Comparison of ENCODE assay signal across 21 mouse cellular contexts in genomic region chr7:5030554-5031275, GRCm38 (mm10). TPM values are rescaled to one million over a fixed set of nuclear protein-coding genes. Genes with fewer than 3 reads are reported as not detected.
DNase-seq lines count a peak whose midpoint lies in the region; ATAC-seq and TF ChIP-seq lines count a peak whose summit lies in the region.
"Had no signal": no experiment of that assay in that cellular context is flagged by ENCODE, and none has a peak within 500 bp of the region (broad histone marks: within the 10 kb centered on the region; RNA-seq: fewer than 3 reads in every experiment).

No protein-coding gene starts in this region.

- no peak overlapping the region for H3K9ac ChIP-seq in forebrain, embryonic 12.5 days
- no peak overlapping the region for H3K9ac ChIP-seq in forebrain, embryonic 14.5 days (ENCODE audit: low read length)
- no peak overlapping the region for H3K9ac ChIP-seq in liver, embryonic 12.5 days
- H3K9ac ChIP-seq in liver, postnatal 0 days (replicated peaks) = no peak overlapping the region
- H3K9ac ChIP-seq in intestine, postnatal 0 days (ENCODE audit: low read depth, low read length) = no peak overlapping the region
- H3K9ac ChIP-seq: lung, embryonic 15.5 days; neural tube, embryonic 12.5 days had no signal

- 0 out of 2 replicates have a peak overlapping the region, but pooled peaks have one; percentile 4 for H3K4me3 ChIP-seq in forebrain, embryonic 12.5 days (replicated peaks)
- no peak overlapping the region for H3K4me3 ChIP-seq in forebrain, embryonic 14.5 days (ENCODE audit: low read depth, low read length)
- peak overlapping the region; percentile 7; the same call in 1 of the 2 replicates for H3K4me3 ChIP-seq in liver, embryonic 12.5 days
- no peak overlapping the region for H3K4me3 ChIP-seq in liver, postnatal 0 days (ENCODE audit: low read depth, low read length)
- H3K4me3 ChIP-seq in intestine, postnatal 0 days (ENCODE audit: low read depth, low read length) = no peak overlapping the region
- H3K4me3 ChIP-seq: lung, embryonic 15.5 days; neural tube, embryonic 12.5 days had no signal

- H3K27me3 ChIP-seq in forebrain, embryonic 12.5 days = no peaks in the 10 kb centered on the region
- no peaks in the 10 kb centered on the region for H3K27me3 ChIP-seq in forebrain, embryonic 14.5 days (replicated peaks; ENCODE audit: control insufficient read depth, insufficient read depth, low read length)
- no peaks in the 10 kb centered on the region for H3K27me3 ChIP-seq in liver, embryonic 12.5 days (replicated peaks)
- H3K27me3 ChIP-seq in liver, postnatal 0 days (ENCODE audit: insufficient read depth, low read length) = no peaks in the 10 kb centered on the region
- no peaks in the 10 kb centered on the region for H3K27me3 ChIP-seq in intestine, postnatal 0 days (replicated peaks; ENCODE audit: control insufficient read depth, insufficient read depth, low read length)
- H3K27me3 ChIP-seq: lung, embryonic 15.5 days; neural tube, embryonic 12.5 days had no signal

- H3K4me1 ChIP-seq in forebrain, embryonic 12.5 days = no peaks in the 10 kb centered on the region
- H3K4me1 ChIP-seq in forebrain, embryonic 14.5 days (ENCODE audit: control insufficient read depth, insufficient read depth, low read length) = no peaks in the 10 kb centered on the region
- H3K4me1 ChIP-seq in liver, embryonic 12.5 days = no peaks in the 10 kb centered on the region
- H3K4me1 ChIP-seq in liver, postnatal 0 days (ENCODE audit: insufficient read depth) = no peaks in the 10 kb centered on the region
- no peaks in the 10 kb centered on the region for H3K4me1 ChIP-seq in intestine, postnatal 0 days (replicated peaks; ENCODE audit: control insufficient read depth, insufficient read depth, low read length)
- H3K4me1 ChIP-seq: lung, embryonic 15.5 days; neural tube, embryonic 12.5 days had no signal

- H3K27ac ChIP-seq in forebrain, embryonic 12.5 days = no peak overlapping the region
- H3K27ac ChIP-seq in forebrain, embryonic 14.5 days (ENCODE audit: low read depth, low read length) = no peak overlapping the region
- H3K27ac ChIP-seq in liver, embryonic 12.5 days = no peak overlapping the region
- no peak overlapping the region for H3K27ac ChIP-seq in liver, postnatal 0 days (ENCODE audit: low read depth)
- peak overlapping the region; percentile 46 for H3K27ac ChIP-seq in intestine, postnatal 0 days (ENCODE audit: low read depth, low read length)
- H3K27ac ChIP-seq: lung, embryonic 15.5 days; neural tube, embryonic 12.5 days had no signal

- no peak for TF ChIP-seq EP300 in liver, postnatal 0 days (IDR thresholded peaks at IDR 0.05; ENCODE audit: low read depth)

- H3K9me3 ChIP-seq in forebrain, embryonic 12.5 days = peaks cover 29% of the 10 kb centered on the region
- H3K9me3 ChIP-seq in forebrain, embryonic 14.5 days (replicated peaks; ENCODE audit: control insufficient read depth, low read length) = peaks cover 21% of the 10 kb centered on the region
- peaks cover 38% of the 10 kb centered on the region for H3K9me3 ChIP-seq in liver, embryonic 12.5 days (replicated peaks)
- H3K9me3 ChIP-seq in liver, postnatal 0 days (ENCODE audit: low read length) = peaks cover 29% of the 10 kb centered on the region
- H3K9me3 ChIP-seq in intestine, postnatal 0 days (ENCODE audit: control insufficient read depth) = peaks cover 16% of the 10 kb centered on the region

- peaks cover 94% of the 10 kb centered on the region for H3K36me3 ChIP-seq in forebrain, embryonic 12.5 days (replicated peaks)
- H3K36me3 ChIP-seq in forebrain, embryonic 14.5 days (ENCODE audit: control insufficient read depth, insufficient read depth, low read length) = peaks cover 76% of the 10 kb centered on the region
- H3K36me3 ChIP-seq in liver, embryonic 12.5 days = peaks cover 93% of the 10 kb centered on the region
- H3K36me3 ChIP-seq in liver, postnatal 0 days (replicated peaks; ENCODE audit: insufficient read depth, low read length) = peaks cover 50% of the 10 kb centered on the region
- H3K36me3 ChIP-seq in intestine, postnatal 0 days (ENCODE audit: control insufficient read depth, insufficient read depth) = peaks cover 59% of the 10 kb centered on the region

- no peak for DNase-seq in forebrain, embryonic 14.5 days (ENCODE audit: low spot score)
- no peak for DNase-seq in liver, postnatal 0 days
- DNase-seq in ES-CJ7 (ENCODE audit: low read depth, low spot score) = peak; percentile 72
- no peak for DNase-seq in B cell, adult 2 months
- DNase-seq in adrenal gland, postnatal 10 days = no peak
- DNase-seq: heart, postnatal 36 days; kidney, adult 11 months; kidney, postnatal 25 days; midbrain, embryonic 14.5 days; thymus, postnatal 25 days had no signal

- no peak for ATAC-seq in forebrain, embryonic 12.5 days (ENCODE audit: low FRiP score)
- ATAC-seq in forebrain, embryonic 14.5 days = no peak
- ATAC-seq in liver, embryonic 12.5 days = no peak
- ATAC-seq in liver, postnatal 0 days = no peak
- no peak for ATAC-seq in intestine, postnatal 0 days
- ATAC-seq: activated CD4-positive, CD25-positive, alpha-beta regulatory T cell, adult 4 months had no signal

- H3K4me2 ChIP-seq in forebrain, embryonic 12.5 days = no peak overlapping the region
- no peak overlapping the region for H3K4me2 ChIP-seq in forebrain, embryonic 14.5 days (ENCODE audit: low read length)
- no peak overlapping the region for H3K4me2 ChIP-seq in liver, embryonic 12.5 days
- no peak overlapping the region for H3K4me2 ChIP-seq in liver, postnatal 0 days (ENCODE audit: low read depth, low read length)
- no peak overlapping the region for H3K4me2 ChIP-seq in intestine, postnatal 0 days (replicated peaks; ENCODE audit: low read depth)
- H3K4me2 ChIP-seq: lung, embryonic 15.5 days; neural tube, embryonic 12.5 days had no signal

- no peak for TF ChIP-seq CTCF in liver, postnatal 0 days (IDR thresholded peaks at IDR 0.05; ENCODE audit: low read depth)
- TF ChIP-seq CTCF in intestine, postnatal 0 days (IDR thresholded peaks at IDR 0.05; ENCODE audit: low read depth) = no peak

- 85% methylated on average over 63 of the region's 63 CpGs for WGBS in forebrain, embryonic 12.5 days
- WGBS in forebrain, embryonic 14.5 days = 88% methylated on average over 63 of the region's 63 CpGs
- WGBS in liver, embryonic 12.5 days (ENCODE audit: insufficient replicate concordance) = 92% methylated on average over 63 of the region's 63 CpGs
- 93% methylated on average over 57 of the region's 63 CpGs for WGBS in liver, postnatal 0 days (ENCODE audit: insufficient replicate concordance)
- WGBS in intestine, postnatal 0 days = 88% methylated on average over 63 of the region's 63 CpGs

RNA-seq across cellular contexts. Expression of gene 4632433K11Rik, which starts 3.2 kb away (rescaled TPM):
- not detected in 2 replicates for polyA plus RNA-seq in forebrain, embryonic 12.5 days (2016; fragmentation: Nextera tagmentation; extraction: Ambion mirVana)
- polyA plus RNA-seq in forebrain, embryonic 14.5 days (2014; fragmentation: Nextera tagmentation; extraction: Ambion mirVana) = not detected in 2 replicates
- not detected in 2 replicates for polyA plus RNA-seq in liver, embryonic 12.5 days (2016; fragmentation: Nextera tagmentation; extraction: Ambion mirVana)
- not detected in 2 replicates for polyA plus RNA-seq in liver, postnatal 0 days (2015; fragmentation: Nextera tagmentation; extraction: Ambion mirVana)
- polyA plus RNA-seq in intestine, postnatal 0 days (2015; fragmentation: Nextera tagmentation; extraction: Ambion mirVana) = not detected in 2 replicates
- not detected for total RNA-seq in adrenal gland, postnatal 10 days (2021)
- total RNA-seq: gastrocnemius, postnatal 4 days; heart, postnatal 36 days; layer of hippocampus, postnatal 14 days had no signal
- polyA plus RNA-seq: activated CD4-positive, CD25-positive, alpha-beta regulatory T cell, adult 4 months; frontal cortex, adult 2 months; limb, embryonic 11.5 days; lung, embryonic 15.5 days; midbrain, embryonic 14.5 days; neural tube, embryonic 12.5 days had no signal

RNA-seq across cellular contexts. Expression of gene Zfp784, which starts 7.5 kb away (rescaled TPM):
- polyA plus RNA-seq in forebrain, embryonic 12.5 days (2016; fragmentation: Nextera tagmentation; extraction: Ambion mirVana) = 4.0 and 4.5 TPM in 2 replicates
- polyA plus RNA-seq in forebrain, embryonic 14.5 days (2014; fragmentation: Nextera tagmentation; extraction: Ambion mirVana) = 6.2 and 6.3 TPM in 2 replicates
- 1.1 and 1.3 TPM in 2 replicates for polyA plus RNA-seq in liver, embryonic 12.5 days (2016; fragmentation: Nextera tagmentation; extraction: Ambion mirVana)
- 1.9 and 2.4 TPM in 2 replicates for polyA plus RNA-seq in liver, postnatal 0 days (2015; fragmentation: Nextera tagmentation; extraction: Ambion mirVana)
- 6.4 and 6.5 TPM in 2 replicates for polyA plus RNA-seq in intestine, postnatal 0 days (2015; fragmentation: Nextera tagmentation; extraction: Ambion mirVana)
- 1 to 10 TPM; 5.7 to 7.3 TPM for total RNA-seq in adrenal gland, postnatal 10 days (2021)

RNA-seq across cellular contexts. Expression of gene Ccdc106, which starts 10.4 kb away (rescaled TPM):
- polyA plus RNA-seq in forebrain, embryonic 12.5 days (2016; fragmentation: Nextera tagmentation; extraction: Ambion mirVana) = 11.0 and 12.8 TPM in 2 replicates
- polyA plus RNA-seq in forebrain, embryonic 14.5 days (2014; fragmentation: Nextera tagmentation; extraction: Ambion mirVana) = 36.1 and 45.5 TPM in 2 replicates
- polyA plus RNA-seq in liver, embryonic 12.5 days (2016; fragmentation: Nextera tagmentation; extraction: Ambion mirVana) = 2.2 and 2.4 TPM in 2 replicates
- polyA plus RNA-seq in liver, postnatal 0 days (2015; fragmentation: Nextera tagmentation; extraction: Ambion mirVana) = 0.12 TPM in 1 of 2 replicates, not detected in the other
- polyA plus RNA-seq in intestine, postnatal 0 days (2015; fragmentation: Nextera tagmentation; extraction: Ambion mirVana) = 8.3 and 8.8 TPM in 2 replicates
- 1 to 10 TPM; 2.1 to 2.6 TPM for total RNA-seq in adrenal gland, postnatal 10 days (2021)
- total RNA-seq: heart, postnatal 36 days had no signal

RNA-seq across cellular contexts. Expression of gene Zfp865, which starts 10.5 kb away (rescaled TPM):
- polyA plus RNA-seq in forebrain, embryonic 12.5 days (2016; fragmentation: Nextera tagmentation; extraction: Ambion mirVana) = 6.7 and 7.3 TPM in 2 replicates
- polyA plus RNA-seq in forebrain, embryonic 14.5 days (2014; fragmentation: Nextera tagmentation; extraction: Ambion mirVana) = 5.4 and 5.9 TPM in 2 replicates
- 2.6 and 2.7 TPM in 2 replicates for polyA plus RNA-seq in liver, embryonic 12.5 days (2016; fragmentation: Nextera tagmentation; extraction: Ambion mirVana)
- 1.2 and 1.3 TPM in 2 replicates for polyA plus RNA-seq in liver, postnatal 0 days (2015; fragmentation: Nextera tagmentation; extraction: Ambion mirVana)
- polyA plus RNA-seq in intestine, postnatal 0 days (2015; fragmentation: Nextera tagmentation; extraction: Ambion mirVana) = 2.3 and 2.6 TPM in 2 replicates
- 10 to 100 TPM; 22.9 to 30.0 TPM for total RNA-seq in adrenal gland, postnatal 10 days (2021)

RNA-seq across cellular contexts. Expression of gene Gm44973, which starts 15.4 kb away (rescaled TPM):
- polyA plus RNA-seq in forebrain, embryonic 12.5 days (2016; fragmentation: Nextera tagmentation; extraction: Ambion mirVana) = 0.69 TPM in 1 of 2 replicates, not detected in the other
- polyA plus RNA-seq in forebrain, embryonic 14.5 days (2014; fragmentation: Nextera tagmentation; extraction: Ambion mirVana) = 0.59 and 1.9 TPM in 2 replicates
- polyA plus RNA-seq in liver, embryonic 12.5 days (2016; fragmentation: Nextera tagmentation; extraction: Ambion mirVana) = 0.62 and 1.0 TPM in 2 replicates
- polyA plus RNA-seq in liver, postnatal 0 days (2015; fragmentation: Nextera tagmentation; extraction: Ambion mirVana) = 1.8 and 2.1 TPM in 2 replicates
- polyA plus RNA-seq in intestine, postnatal 0 days (2015; fragmentation: Nextera tagmentation; extraction: Ambion mirVana) = 4.4 and 4.7 TPM in 2 replicates
- total RNA-seq in adrenal gland, postnatal 10 days (2021) = not detected
- total RNA-seq: common myeloid progenitor, adult 5-6 weeks; gastrocnemius, postnatal 4 days; heart, postnatal 36 days; layer of hippocampus, postnatal 14 days had no signal
- polyA plus RNA-seq: frontal cortex, adult 2 months; neural tube, embryonic 12.5 days had no signal

Comparison
In these comparisons a context has a peak if more than half of its experiments do, and no peak if none do; other contexts are left out.
1. H3K4me3 ChIP-seq: peak in forebrain, embryonic 12.5 days (single experiment) and liver, embryonic 12.5 days (single experiment); none in forebrain, embryonic 14.5 days (single experiment), liver, postnatal 0 days (single experiment) and intestine, postnatal 0 days (single experiment).